Mouse (Mus musculus) thymus, adult 18-20 months (tissue): ENCODE measurements around the gene Kazald1.

Source experiments
- DNase-seq, 2 experiments: peaks; one replicate each; pipeline ENCODE4 v3.0.0; 2022; ENCODE audit warnings: mixed read lengths in 2 of 2

Kazald1 gene

DNA sequence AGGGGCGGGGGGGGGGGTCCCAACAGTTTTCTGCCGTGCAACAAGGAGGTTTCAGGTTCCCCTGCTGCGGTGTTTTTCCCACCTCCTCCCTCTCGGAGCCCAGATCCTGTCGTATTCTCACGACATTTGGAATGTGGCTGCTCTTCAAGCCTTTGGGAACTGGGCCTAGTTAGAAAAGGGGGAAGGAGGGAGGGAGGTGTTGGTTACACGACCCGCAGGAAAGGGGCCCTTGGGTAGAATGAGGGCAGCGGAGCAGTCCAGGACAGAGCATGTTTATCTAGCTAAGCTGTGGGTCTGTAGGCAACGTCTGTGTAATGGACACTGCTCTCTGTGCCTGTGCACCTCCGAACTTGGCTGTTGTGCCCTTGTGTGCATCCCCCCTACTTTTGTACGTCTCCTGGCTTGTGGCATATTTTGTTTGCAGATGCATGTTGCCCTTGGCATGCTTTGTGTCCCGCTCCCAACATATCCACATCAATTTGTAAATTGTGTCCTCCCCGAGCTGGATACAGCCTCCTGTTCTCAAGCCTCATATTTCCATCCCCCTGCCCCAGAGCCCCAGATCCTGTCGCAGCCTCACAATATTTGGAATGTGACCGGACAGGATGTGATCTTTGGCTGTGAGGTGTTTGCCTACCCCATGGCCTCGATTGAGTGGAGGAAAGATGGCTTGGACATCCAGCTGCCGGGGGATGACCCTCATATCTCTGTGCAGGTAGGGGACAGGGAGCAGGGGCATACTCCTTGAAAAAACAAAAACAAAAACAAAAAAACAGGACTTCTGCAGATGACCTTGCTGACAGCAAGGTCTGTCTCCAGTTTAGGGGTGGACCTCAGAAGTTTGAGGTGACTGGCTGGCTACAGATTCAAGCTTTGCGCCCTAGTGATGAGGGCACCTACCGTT lies 3.0 kb downstream of the Kazald1 start:
- no peak for DNase-seq

DNA sequence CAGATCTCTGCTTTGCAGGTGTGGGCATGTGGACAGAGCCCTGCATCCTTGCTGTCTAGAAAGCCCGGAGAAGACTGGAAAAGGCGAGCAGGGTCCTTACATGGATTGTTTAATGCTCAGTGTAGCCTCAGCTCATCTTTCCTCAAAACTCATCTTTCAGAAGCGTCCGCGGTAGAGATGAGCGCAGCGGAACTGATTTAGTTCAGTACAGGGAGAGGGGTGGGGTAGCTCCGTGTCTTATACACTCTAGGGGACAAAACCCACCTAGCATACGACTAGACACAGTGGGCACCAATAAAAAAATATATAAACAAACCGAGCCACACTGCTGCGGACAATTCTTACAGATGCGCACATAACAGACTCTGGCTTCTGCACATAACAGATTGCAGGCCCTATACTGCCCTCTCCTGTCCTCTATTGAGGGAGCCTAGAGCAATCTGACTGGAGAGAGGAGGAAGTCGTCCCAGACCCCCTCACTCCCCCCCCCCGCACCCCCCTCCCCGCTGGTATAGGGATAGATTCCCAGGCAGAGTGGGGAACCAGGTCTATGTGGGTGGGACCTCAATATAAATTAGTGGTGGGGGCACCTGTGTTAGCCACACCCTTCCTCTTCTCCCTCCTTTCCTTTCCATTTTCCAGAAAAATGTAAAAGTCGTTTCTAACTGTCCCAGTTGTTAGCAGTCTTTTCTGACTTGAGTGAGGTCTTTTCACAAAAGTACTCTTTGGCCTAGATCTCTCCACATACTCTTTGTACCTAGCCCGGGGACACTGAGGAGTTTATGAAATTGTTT lies 4.1 kb downstream of the Kazald1 start:
- DNase-seq, result no peak

DNA sequence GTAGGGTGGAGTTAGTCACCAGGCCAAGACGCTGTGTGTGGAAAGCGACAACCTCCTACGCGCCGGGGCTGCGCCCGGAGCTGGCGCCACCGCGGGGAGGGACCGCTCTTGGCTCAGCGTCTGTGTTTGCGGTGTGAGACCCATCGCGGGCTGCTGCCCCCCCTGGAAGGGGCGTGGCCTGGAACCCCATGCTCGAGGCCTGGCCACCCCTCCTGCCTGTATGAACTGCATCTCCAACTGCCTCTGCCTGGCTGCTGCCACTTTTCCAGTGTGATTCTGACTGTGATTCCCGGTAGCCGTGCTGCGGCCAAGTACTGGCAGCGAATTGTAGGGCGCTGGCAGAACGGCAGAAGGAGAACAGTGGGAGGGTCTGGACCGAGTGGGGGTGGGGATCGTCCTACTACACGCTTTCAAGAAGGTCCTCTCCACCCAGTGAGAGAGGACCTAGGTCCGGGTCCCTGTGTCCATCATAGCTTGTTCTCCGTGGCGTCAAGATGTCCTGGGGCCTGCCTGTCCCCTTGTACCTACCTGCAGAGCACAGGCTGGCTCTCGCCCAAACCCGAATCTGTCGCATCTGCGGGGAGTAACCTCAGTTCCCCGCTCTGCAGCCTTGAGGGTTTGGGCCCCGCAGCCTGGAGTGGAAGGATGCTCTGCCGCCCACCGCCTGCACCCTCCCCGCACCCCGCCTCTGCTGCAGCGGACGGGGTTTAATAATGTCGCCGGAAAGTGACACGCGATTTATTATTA lies 4.9 kb downstream of the Kazald1 start:
- DNase-seq, result peak in 1 of 2 experiments; percentile 54

DNA sequence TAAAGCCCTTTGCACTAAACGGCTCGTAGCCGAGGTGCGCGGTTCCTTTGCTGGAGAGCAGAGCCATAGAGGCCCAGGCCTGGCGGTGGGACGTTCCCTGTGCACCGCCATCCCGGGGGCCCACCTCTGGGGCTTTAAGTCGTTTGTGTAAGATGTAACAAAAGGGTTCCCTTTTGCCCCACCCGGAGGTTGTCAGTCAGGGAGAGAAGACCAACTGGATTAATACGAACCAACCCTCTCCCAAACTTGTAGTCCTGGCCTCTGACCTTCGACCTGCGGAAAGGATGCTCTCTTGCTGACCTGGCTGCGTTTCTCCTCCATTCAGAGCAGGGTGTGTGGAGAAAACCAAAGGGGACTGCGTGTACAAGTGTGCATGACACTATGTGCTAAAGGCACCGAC lies 5.7 kb downstream of the Kazald1 start:
- DNase-seq, result no peak

DNA sequence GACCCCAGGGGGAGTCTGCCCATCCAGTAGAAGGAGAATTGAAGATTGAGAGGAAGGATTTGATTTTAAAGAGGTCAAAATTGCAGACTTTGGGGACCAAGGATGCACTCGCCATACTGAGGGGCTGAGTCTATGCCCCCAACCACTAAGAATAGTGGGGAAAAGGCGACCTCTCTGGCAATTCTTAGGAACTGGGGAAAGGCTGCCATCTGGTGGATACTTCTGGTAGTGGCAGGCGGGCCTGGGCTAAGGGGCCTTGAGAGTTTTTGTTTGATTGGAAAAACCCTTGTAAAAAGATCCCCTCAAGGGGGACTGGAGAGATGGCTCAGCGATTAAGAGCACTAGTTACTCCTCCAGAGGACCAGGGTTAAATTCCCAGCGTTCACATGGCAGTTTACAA lies 6.2 kb downstream of the Kazald1 start:
- peak in 1 of 2 experiments; percentile 37 for DNase-seq

DNA sequence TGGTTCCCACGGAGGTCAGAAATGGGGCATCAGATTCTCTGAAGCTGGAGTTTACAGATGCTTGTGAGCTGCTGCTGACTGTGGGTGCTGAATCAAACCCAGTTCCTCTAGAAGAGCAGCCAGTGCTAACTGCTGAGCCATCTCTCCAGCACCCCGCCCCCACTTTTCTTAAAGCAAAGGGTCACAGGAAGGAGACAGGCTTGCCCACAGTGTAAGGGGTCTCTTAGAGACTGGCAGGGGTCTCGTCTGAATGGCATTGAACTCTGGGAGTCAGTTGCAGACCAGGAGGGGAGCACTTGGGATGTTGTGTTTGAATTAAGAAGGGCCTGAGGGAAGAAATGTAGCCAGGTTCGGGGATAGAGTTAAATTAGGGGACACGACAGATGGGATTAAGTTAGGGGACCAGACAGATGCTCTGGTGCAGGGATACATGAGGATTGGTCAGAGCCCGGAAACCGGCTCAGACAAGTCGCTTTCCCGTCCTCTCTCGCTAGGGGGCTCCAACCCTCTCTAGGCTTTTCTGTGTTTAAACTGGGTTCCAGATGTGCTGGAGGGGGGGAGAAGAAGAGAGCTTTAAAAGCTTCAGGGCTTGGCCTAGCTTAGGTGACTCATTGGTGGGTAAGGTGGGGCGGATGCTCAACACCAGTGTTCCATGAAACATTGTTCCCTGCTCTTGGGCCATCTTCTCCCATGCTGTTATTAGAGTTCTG lies 7.0 kb downstream of the Kazald1 start:
- DNase-seq, result no peak

DNA sequence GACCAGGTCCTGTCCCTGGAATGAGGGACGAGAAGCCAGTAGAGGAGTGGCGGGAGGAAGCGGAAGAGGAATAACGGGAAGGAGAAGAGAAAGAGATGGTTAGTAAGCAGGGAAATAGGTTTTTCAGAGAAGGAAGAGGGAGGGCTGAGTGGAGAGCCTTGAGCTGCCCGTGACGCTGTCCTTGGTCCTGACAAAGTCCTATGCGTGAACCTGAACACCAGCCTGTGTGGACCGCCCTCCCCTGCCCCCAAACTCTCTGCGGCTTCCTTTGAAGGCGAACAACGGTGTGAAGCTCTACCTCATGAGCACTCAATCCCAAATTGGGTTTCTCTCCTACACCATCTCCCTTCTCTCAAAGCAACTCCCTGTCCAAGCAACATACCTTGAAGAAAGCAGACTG lies 22.8 kb downstream of the Kazald1 start:
- no peak for DNase-seq

DNA sequence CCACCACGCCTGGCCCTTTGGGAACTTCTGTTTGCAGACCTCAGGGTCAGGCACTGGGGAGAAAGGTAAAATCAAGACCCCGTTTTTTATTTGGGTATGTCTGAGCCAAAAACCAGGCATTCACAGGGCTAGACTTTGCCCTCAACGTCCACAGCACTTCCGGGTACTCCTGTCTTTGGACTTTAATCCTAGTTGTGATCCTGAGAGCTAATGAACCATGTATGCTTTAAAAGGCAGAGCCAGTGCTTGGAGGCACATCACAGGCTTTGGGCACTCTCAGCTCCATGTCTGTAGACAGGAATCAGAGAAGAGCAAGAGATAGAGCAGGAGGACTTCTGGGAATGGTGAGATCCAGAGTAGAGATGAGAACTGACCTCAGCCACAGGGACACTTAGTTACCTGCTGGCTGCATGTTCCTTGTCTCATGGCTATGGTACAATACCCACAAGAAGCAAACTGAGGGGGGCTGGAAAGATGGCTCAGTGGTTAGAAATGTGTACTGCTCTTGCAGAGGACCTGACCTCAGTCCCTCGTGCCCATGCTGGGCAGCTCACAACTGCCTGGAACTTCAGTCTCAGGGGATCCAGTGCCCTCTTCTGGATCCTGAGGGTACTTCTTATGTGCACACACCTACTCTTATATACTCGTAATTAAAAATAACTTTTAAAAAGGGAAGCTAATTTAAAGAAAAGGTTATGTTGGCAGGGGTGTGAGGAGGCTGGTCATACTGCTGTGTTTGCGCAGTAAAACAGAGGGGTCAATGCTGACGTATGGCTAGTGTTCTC lies 25.6 kb downstream of the Kazald1 start:
- DNase-seq, result no peak

DNA sequence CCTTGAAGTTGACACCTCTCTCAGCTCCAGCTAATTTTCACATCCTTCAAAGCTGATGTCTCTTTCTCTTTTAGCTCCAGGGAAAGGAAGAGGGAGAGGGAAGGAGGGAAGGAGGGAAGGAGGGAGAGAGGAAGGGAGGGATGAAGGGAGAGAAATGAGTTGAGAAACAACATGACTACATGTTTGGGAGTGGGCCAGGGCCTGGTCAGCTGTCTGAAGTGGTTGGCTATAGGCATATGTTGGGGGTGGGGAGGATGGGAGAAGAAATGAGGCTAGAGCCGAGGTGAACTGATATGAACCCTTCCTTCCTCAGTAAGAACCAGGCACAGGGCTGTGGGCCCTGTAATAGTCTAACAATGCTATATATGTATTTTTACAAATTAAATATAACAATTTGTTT lies 30.6 kb downstream of the Kazald1 start:
- no peak for DNase-seq

DNA sequence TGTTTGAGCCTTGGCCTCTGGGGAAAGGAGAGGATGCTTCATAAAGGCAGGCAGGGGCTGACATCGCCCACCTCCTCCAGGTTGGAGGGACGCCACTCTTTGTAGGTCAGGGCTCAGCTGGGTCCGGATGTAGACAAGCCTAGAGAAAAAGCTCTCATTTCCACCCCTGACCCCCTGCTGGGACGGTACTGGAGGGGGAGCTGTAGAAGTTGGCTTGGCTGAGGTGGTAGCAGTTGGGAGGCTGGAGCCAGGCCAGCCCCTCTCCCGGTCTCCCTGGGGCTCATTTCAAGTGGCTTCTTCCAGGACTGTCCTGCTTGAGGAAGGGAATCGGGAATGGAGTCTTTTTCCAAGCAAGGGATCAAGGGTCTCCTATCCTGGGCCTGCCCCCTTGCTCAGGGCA lies 31.6 kb downstream of the Kazald1 start:
- DNase-seq, result no peak

DNA sequence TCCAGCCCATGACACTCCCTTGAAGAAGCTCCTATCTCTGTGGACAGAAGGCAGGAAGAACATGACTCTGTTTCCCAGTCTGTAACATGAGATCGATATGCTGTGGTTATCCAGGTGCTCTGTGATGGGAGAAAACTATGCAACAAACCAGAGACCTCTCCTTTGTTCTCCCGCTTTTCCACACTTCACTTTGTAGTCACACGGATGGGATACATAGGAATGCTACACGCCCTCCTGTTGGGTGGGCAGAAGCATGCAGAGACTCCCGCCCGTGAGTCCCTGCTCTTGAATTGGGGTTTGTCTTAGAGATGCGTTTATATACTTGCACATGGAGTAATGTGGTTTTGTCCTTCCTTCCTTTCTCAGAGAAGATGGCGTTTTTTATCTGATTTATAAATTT lies 35.6 kb downstream of the Kazald1 start:
- no peak for DNase-seq

DNA sequence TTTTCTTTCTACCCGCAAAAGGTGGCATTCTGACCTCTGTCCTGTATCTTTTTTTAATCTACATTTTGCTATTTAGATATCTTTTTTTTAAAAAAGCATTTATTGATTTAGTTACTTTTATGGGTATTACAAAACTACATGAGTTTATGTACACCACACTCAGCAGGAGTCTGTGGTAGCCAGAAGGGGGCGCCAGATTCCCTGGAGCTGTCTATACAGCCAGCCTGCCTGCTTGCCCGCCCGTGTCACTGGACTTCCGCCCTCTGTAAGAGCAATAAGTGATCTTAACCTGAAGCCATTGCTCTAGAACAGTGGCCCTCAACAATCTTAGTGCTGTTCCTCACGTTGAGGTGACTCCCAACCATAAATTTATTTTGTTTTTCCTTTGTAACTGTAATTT lies 37.4 kb downstream of the Kazald1 start:
- DNase-seq, result no peak

DNA sequence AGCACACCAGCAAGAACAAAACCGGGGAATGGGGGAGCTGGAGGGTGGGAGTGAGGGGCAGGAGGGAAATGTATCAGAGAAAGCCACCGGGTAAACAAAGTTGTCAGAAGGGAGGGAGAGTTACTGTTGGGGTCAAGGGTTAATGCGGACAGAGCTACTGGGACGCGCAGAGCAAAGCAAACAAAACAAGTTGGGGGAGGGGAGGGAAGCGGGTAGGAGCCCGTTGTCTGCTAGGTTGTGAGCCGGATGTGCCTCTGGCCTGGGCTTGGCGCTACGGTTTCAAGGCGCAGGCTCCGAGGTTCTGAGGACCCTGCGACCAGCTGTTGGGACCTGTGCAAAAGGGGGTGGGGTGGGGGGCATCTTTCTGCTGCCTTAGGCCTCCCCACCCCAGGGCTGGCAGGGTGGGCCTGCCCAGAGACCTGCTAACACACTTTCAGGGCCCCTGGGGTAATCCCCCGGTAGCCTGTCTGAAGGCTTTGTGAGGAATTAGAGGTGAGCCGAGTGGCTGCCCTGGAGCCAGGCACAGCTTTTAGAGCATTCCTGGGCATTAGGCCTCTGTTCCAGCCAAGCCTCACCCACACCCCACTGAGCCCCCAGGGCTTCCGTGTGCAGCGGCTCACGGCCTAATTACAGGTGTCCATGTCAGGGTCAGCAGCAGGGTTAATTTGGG lies 38.9 kb downstream of the Kazald1 start:
- no peak for DNase-seq

DNA sequence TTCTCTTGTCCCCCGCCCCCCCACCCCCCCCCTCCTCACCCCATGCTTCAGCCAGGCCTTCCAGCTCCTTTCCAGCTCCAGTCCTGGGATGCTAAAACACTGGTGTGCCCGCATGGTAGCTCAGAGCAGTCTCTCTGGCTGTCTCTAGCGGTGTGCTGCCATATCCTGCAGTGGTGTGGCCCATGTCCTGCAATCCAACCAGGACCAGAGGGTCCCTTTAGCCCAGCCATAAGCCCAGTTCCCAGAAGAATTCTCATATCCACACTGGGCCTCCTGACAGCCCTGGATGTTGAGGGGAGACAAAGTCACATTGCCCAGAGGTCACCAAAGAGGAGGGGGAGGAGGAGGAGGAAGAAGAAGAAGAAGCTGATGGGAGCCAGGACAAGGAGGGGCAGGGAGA lies 39.7 kb downstream of the Kazald1 start:
- no peak for DNase-seq

DNA sequence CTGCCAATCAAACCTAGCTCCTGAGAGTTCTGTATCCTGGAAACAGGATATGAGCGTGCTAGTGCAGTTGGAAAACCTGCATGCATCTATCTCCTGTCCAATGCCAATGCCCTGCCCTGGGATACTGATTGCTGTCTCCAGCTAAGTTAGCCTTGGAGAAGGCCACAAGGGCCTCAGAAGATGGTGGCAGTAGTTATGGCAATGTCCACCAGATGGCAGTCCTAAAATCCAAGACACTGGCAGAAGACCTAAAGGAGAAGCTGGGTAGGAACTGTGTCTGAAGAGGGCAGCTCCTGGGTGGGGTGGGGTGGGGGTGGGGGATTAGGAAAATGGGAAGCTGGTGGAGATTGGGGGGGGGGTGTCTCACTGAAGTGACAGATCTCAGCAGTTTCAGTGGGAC lies 41.8 kb downstream of the Kazald1 start:
- no peak for DNase-seq
